Mouse (Mus musculus): Measurements from ENCODE around the gene Ston2. TPM values are rescaled to one million over a fixed set of nuclear protein-coding genes. Genes with fewer than 3 reads are reported as not detected.
"Not testable (repeated sequence)": the region's sequence is repeated elsewhere in the genome, so short reads cannot be mapped to it uniquely, and the experiment has no call there.

Ston2 gene
- polyA plus RNA-seq, 1 experiment from 2014 or later = 13.7 TPM

DNA sequence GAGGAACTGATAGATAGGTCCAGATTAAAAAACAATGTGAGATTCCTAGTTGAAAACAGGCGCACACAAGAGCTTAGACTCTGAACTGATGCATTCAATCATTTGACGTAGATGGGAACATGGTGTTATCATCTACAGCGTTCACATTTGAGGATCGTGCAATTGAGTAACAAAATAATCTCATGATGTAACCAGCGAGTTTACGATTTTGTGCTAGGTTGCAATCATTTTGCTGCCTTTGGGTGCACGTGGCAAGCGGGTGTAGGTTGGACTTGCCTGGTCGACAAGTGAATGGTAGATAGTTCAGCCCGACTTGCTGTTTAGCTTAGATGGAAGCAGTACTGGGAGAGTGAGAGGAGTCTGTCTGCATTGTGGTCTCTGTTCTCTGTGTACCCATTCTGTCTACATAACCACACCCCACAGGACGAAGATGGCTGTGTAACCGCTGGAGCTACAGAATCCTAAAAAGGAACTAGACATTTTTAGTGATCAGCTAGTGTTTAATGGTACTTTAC is 11.7 kb upstream of the Ston2 start:
- no peaks in the 10 kb centered on the region for H3K9me3 ChIP-seq (ENCODE audit: control insufficient read depth, low read length)
- no peaks in the 10 kb centered on the region for H3K36me3 ChIP-seq (ENCODE audit: control insufficient read depth, insufficient read depth, low read length)
- no peak overlapping the region for H3K4me3 ChIP-seq (ENCODE audit: low read depth, low read length)
- H3K4me2 ChIP-seq (ENCODE audit: low read depth, low read length, severe bottlenecking) = no peak overlapping the region
- DNase-seq (ENCODE audit: low spot score) (no peak), ATAC-seq (replicated peaks; ENCODE audit: low FRiP score) (no peak)
- H3K9ac ChIP-seq (ENCODE audit: low read length) = no peak overlapping the region
- H3K27me3 ChIP-seq (ENCODE audit: control insufficient read depth, insufficient read depth, low read length) = no peaks in the 10 kb centered on the region
- no peak overlapping the region for H3K27ac ChIP-seq (ENCODE audit: low read depth, low read length)
- no peaks in the 10 kb centered on the region for H3K4me1 ChIP-seq (replicated peaks; ENCODE audit: control insufficient read depth, insufficient read depth, low read length)
- 79% methylated on average over 12 of the region's 12 CpGs for WGBS

DNA sequence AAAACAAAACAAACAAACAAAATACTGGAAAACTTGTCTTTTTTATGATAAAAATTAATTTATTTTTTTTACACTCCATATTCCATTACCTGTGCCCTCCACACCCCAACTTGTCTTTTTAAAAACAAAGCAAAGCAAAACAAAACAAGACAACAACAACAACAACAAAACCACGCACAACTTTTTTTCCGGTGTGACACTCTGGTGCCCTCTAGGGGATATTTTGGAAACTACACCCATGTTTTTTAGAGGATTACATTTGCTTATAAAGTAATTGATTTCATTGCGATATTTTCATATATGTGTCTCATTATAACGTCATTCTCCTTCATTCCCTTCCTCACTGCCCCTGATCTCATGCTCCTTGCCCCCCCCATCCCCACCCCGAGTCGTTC is 11.2 kb upstream of the Ston2 start:
- no peaks in the 10 kb centered on the region for H3K4me1 ChIP-seq (replicated peaks; ENCODE audit: control insufficient read depth, insufficient read depth, low read length)
- H3K9ac ChIP-seq (ENCODE audit: low read length) = no peak overlapping the region
- H3K4me3 ChIP-seq (ENCODE audit: low read depth, low read length) = no peak overlapping the region
- H3K9me3 ChIP-seq (ENCODE audit: control insufficient read depth, low read length) = no peaks in the 10 kb centered on the region
- H3K36me3 ChIP-seq (ENCODE audit: control insufficient read depth, insufficient read depth, low read length) = no peaks in the 10 kb centered on the region
- H3K27ac ChIP-seq (ENCODE audit: low read depth, low read length) = no peak overlapping the region
- DNase-seq (ENCODE audit: low spot score) = no peak
- ATAC-seq (replicated peaks; ENCODE audit: low FRiP score) = 0 out of 2 replicates have a peak, but pooled peaks have one; percentile 30
- WGBS = 26% methylated on average over 6 of the region's 6 CpGs
- H3K27me3 ChIP-seq (ENCODE audit: control insufficient read depth, insufficient read depth, low read length) = no peaks in the 10 kb centered on the region
- no peak overlapping the region for H3K4me2 ChIP-seq (ENCODE audit: low read depth, low read length, severe bottlenecking)

DNA sequence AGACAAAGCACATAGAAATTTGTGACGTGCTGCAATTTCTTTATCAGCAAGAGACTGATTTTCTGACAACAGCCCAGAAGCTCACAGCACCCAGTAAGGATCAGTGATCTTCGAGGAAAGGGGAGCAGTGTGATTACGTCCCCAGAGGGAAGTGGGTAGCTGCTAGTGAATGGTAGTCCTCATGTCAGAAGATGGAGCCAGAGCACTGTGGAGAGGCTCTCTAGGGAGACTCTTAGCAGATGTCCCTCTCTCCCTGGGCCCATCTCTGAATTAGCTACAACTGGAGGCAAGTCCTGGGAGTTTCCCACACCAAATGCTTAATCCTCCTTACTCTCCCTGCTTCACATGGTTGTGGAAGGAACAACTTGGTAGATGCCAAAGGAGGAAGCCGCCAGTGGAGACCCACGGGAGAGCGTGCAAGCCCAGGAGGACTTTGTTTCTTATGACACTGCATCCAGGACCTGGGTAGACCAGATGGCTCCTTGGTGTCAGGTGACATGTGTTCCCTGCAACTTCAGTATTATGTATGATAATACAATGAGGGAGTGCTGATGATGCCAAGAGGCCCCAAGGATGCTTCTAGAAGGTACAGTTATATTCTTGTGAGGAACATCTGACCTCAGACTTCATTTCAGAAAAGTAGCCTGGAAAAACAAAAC is 10.7 kb upstream of the Ston2 start:
- H3K36me3 ChIP-seq (ENCODE audit: control insufficient read depth, insufficient read depth, low read length) = no peaks in the 10 kb centered on the region
- no peak overlapping the region for H3K27ac ChIP-seq (ENCODE audit: low read depth, low read length)
- H3K9me3 ChIP-seq (ENCODE audit: control insufficient read depth, low read length) = no peaks in the 10 kb centered on the region
- H3K4me2 ChIP-seq (ENCODE audit: low read depth, low read length, severe bottlenecking) = no peak overlapping the region
- no peak for DNase-seq (ENCODE audit: low spot score)
- 77% methylated on average over 6 of the region's 6 CpGs for WGBS
- no peak overlapping the region for H3K4me3 ChIP-seq (ENCODE audit: low read depth, low read length)
- H3K27me3 ChIP-seq (ENCODE audit: control insufficient read depth, insufficient read depth, low read length) = no peaks in the 10 kb centered on the region
- 0 out of 2 replicates have a peak, but pooled peaks have one; percentile 34 for ATAC-seq (replicated peaks; ENCODE audit: low FRiP score)
- no peak overlapping the region for H3K9ac ChIP-seq (ENCODE audit: low read length)
- H3K4me1 ChIP-seq (replicated peaks; ENCODE audit: control insufficient read depth, insufficient read depth, low read length) = no peaks in the 10 kb centered on the region

DNA sequence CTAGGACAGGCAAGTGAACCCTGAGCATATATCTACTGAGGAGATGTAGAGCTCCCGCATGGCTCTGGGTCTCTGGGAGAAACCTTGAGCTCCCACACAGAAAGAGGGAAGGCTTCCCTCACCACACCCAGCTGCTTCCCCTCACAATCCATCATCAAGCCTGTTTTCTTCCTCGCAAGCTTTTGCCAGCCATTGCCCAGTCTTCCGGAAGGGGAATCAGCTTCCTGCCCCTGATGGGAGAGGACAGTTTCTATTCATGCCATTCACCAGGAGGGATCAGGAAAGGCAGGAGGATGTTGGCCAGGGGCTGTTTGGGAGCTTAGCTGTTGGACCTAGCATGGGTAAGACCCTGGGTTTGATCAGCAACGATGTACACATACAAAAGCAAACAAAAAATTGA is 8.6 kb upstream of the Ston2 start:
- H3K36me3 ChIP-seq (ENCODE audit: control insufficient read depth, insufficient read depth, low read length) = no peaks in the 10 kb centered on the region
- H3K4me3 ChIP-seq (ENCODE audit: low read depth, low read length) = no peak overlapping the region
- ATAC-seq (replicated peaks; ENCODE audit: low FRiP score) = no peak
- no peak overlapping the region for H3K9ac ChIP-seq (ENCODE audit: low read length)
- H3K9me3 ChIP-seq (ENCODE audit: control insufficient read depth, low read length) = no peaks in the 10 kb centered on the region
- H3K4me2 ChIP-seq (ENCODE audit: low read depth, low read length, severe bottlenecking) = no peak overlapping the region
- 73% methylated on average over 4 of the region's 4 CpGs for WGBS
- H3K4me1 ChIP-seq (replicated peaks; ENCODE audit: control insufficient read depth, insufficient read depth, low read length) = no peaks in the 10 kb centered on the region
- H3K27ac ChIP-seq (ENCODE audit: low read depth, low read length) = no peak overlapping the region
- no peaks in the 10 kb centered on the region for H3K27me3 ChIP-seq (ENCODE audit: control insufficient read depth, insufficient read depth, low read length)
- DNase-seq (ENCODE audit: low spot score) = no peak

GRCm38 (mm10) chr12:91793266-91793665 is 5.1 kb upstream of the Ston2 start:
- no peak for ATAC-seq (replicated peaks; ENCODE audit: low FRiP score)
- Histone ChIP-seq H3K27me3 (ENCODE audit: control insufficient read depth, insufficient read depth, low read length) (no peaks in the 10 kb centered on the region), H3K9ac (ENCODE audit: low read length) (no peak overlapping the region), H3K36me3 (ENCODE audit: control insufficient read depth, insufficient read depth, low read length) (no peaks in the 10 kb centered on the region), H3K4me1 (replicated peaks; ENCODE audit: control insufficient read depth, insufficient read depth, low read length) (no peaks in the 10 kb centered on the region), H3K27ac (ENCODE audit: low read depth, low read length) (no peak overlapping the region), H3K4me3 (ENCODE audit: low read depth, low read length) (no peak overlapping the region), H3K9me3 (ENCODE audit: control insufficient read depth, low read length) (no peaks in the 10 kb centered on the region), H3K4me2 (ENCODE audit: low read depth, low read length, severe bottlenecking) (no peak overlapping the region)
- no peak for DNase-seq (ENCODE audit: low spot score)
- WGBS = 80% methylated on average over 8 of the region's 8 CpGs

GRCm38 (mm10) chr12:91791822-91792221 is 3.6 kb upstream of the Ston2 start:
- Histone ChIP-seq H3K36me3 (ENCODE audit: control insufficient read depth, insufficient read depth, low read length) (no peaks in the 10 kb centered on the region), H3K9ac (ENCODE audit: low read length) (no peak overlapping the region), H3K9me3 (ENCODE audit: control insufficient read depth, low read length) (no peaks in the 10 kb centered on the region), H3K4me2 (ENCODE audit: low read depth, low read length, severe bottlenecking) (no peak overlapping the region), H3K4me3 (ENCODE audit: low read depth, low read length) (no peak overlapping the region), H3K4me1 (replicated peaks; ENCODE audit: control insufficient read depth, insufficient read depth, low read length) (no peaks in the 10 kb centered on the region), H3K27ac (ENCODE audit: low read depth, low read length) (no peak overlapping the region), H3K27me3 (ENCODE audit: control insufficient read depth, insufficient read depth, low read length) (no peaks in the 10 kb centered on the region)
- WGBS = 76% methylated on average over 4 of the region's 4 CpGs
- no peak for DNase-seq (ENCODE audit: low spot score)
- ATAC-seq (replicated peaks; ENCODE audit: low FRiP score) = no peak

DNA sequence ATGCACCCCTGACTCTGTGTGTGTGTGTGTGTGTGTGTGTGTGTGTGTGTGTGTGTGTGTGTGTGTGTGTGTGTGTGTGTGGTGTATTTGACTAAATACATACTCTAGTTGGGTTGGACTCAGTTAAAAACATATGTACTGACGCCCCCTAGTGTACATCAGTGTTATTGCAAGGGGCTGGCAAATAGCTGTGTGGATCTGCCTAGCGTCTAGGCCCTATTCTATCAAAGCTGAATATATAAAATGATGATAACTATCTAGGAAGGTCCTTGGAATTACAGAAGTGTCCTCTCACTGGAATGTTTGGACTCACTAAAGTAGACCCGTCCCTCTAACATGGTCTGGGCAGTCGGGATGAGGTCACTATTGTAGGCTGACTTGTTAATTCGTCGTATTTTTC is 1.6 kb upstream of the Ston2 start:
- no peaks in the 10 kb centered on the region for H3K4me1 ChIP-seq (replicated peaks; ENCODE audit: control insufficient read depth, insufficient read depth, low read length)
- WGBS = 55% methylated on average over 6 of the region's 6 CpGs

GRCm38 (mm10) chr12:91788446-91788845 is 259 bp upstream of the Ston2 start:
- H3K27me3 ChIP-seq (ENCODE audit: control insufficient read depth, insufficient read depth, low read length); H3K4me3 ChIP-seq (ENCODE audit: low read depth, low read length); DNase-seq (ENCODE audit: low spot score); H3K9me3 ChIP-seq (ENCODE audit: control insufficient read depth, low read length); H3K4me1 ChIP-seq (replicated peaks; ENCODE audit: control insufficient read depth, insufficient read depth, low read length); H3K4me2 ChIP-seq (ENCODE audit: low read depth, low read length, severe bottlenecking); H3K9ac ChIP-seq (ENCODE audit: low read length); H3K27ac ChIP-seq (ENCODE audit: low read depth, low read length); H3K36me3 ChIP-seq (ENCODE audit: control insufficient read depth, insufficient read depth, low read length); ATAC-seq (replicated peaks; ENCODE audit: low FRiP score): not testable (repeated sequence)
- 67% methylated on average over 3 of the region's 3 CpGs for WGBS

More for the DNA sequence above, 1.6 kb upstream of the Ston2 start:
- peak; percentile 70 for DNase-seq (ENCODE audit: low spot score)
- ATAC-seq (replicated peaks; ENCODE audit: low FRiP score) = peak; percentile 43
- H3K27me3 ChIP-seq (ENCODE audit: control insufficient read depth, insufficient read depth, low read length) = no peaks in the 10 kb centered on the region
- H3K4me2 ChIP-seq (ENCODE audit: low read depth, low read length, severe bottlenecking) = no peak overlapping the region
- no peak overlapping the region for H3K9ac ChIP-seq (ENCODE audit: low read length)
- no peaks in the 10 kb centered on the region for H3K36me3 ChIP-seq (ENCODE audit: control insufficient read depth, insufficient read depth, low read length)
- no peaks in the 10 kb centered on the region for H3K9me3 ChIP-seq (ENCODE audit: control insufficient read depth, low read length)
- H3K4me3 ChIP-seq (ENCODE audit: low read depth, low read length) = no peak overlapping the region
- no peak overlapping the region for H3K27ac ChIP-seq (ENCODE audit: low read depth, low read length)

DNA sequence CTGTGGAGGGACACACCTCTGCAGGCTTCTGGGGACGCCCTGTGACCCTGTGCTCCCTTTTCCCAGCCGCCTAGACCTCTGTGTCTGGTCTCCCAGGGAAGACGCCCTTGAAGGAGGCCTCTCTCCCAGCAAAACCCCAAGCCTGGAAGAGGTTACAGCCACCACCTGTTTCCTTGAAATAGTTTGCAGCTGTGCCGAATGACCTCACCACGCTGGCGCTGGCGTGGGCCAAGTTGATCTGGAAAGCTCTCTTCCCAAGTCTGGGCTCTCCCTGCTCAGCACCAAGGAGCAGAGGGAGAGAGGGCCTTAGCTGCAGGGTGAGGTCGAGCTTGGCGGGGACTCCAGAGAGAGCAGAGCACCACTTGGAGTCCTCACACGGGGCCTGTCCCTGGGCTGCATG is 1.8 kb downstream of the Ston2 start:
- ATAC-seq (replicated peaks; ENCODE audit: low FRiP score) (no peak), DNase-seq (ENCODE audit: low spot score) (no peak)
- Histone ChIP-seq H3K9ac (ENCODE audit: low read length) (no peak overlapping the region), H3K9me3 (ENCODE audit: control insufficient read depth, low read length) (no peaks in the 10 kb centered on the region), H3K27me3 (ENCODE audit: control insufficient read depth, insufficient read depth, low read length) (no peaks in the 10 kb centered on the region), H3K4me1 (replicated peaks; ENCODE audit: control insufficient read depth, insufficient read depth, low read length) (no peaks in the 10 kb centered on the region), H3K36me3 (ENCODE audit: control insufficient read depth, insufficient read depth, low read length) (no peaks in the 10 kb centered on the region), H3K4me3 (ENCODE audit: low read depth, low read length) (no peak overlapping the region), H3K27ac (ENCODE audit: low read depth, low read length) (no peak overlapping the region), H3K4me2 (ENCODE audit: low read depth, low read length, severe bottlenecking) (no peak overlapping the region)
- WGBS = 68% methylated on average over 10 of the region's 10 CpGs
